Mouse (Mus musculus) skeletal muscle tissue, adult 2 months (tissue): ENCODE results near the gene Prkca.

Source experiments
- DNase-seq: peaks from one replicate; pipeline ENCODE4 v3.0.0-alpha.2; 2012; ENCODE audit warnings: low read depth, low spot score

Gene Prkca

DNA sequence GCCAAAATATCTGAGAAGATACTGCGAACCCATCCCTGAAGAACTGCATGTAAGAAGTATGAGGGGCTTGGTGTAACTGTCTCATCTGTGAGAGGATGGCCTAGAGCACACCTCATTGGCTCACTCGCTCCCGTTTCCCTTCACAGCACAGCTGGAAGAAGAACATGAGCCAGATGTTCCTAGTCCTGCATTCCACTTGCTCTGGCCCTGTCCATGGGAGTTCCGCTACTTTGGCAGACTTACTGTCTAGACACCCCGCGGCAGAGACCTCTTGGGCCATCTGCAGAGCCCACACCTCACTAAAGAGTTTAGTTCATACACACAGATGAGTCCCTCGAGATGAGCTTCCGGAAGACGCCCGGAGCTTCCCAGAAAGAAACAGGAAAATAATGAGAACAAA, 43.8 kb downstream of the Prkca start:
- DNase-seq = peak; percentile 34

- no peak for DNase-seq
Measured at GRCm38 (mm10) chr11:108297956-108298355, 45.8 kb downstream of the Prkca start.

DNA sequence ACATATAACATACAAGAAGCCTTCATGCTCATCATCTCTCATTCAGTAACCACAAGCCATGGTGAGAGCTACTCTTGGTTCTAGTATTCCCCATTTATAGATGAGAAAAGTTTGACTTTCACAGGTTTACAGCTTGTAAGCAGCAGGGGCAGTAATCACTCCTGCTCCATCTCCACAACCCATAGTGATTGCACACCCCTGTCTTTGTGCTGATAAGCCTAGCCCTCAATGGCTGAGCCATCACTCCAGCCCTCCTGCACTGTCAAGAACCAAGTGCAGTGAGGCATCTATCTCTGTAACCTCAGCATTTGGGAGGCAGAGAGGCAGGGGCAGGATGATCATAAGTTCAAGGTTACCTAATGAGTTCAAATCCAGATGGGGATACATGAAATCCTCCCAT, 48.4 kb downstream of the Prkca start:
- DNase-seq = no peak

DNA sequence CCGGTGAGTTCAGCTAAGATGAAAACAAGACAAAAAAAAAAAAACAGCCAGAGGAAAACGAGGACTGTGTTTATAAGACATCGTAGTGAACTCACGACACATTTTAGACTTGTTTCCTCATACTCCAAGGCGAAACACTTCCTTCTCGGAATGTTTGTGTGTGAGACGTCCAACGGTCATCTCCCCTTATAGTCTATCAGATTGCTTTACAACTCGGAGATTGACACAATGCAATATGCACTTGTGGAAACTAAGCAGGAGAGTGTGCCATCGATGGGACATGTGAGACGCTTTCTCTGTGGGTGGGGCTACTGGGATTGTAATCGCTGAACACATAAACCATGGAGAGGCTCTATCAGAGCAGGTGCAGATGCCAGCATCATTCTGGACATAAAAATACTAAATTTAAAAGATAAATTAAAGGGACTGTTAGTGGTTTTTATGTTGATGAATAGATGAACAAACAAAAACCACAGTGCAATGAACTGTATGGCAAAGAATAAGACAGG, 49.4 kb downstream of the Prkca start:
- DNase-seq = no peak

- no peak for DNase-seq
Measured at GRCm38 (mm10) chr11:108293843-108294242, 49.9 kb downstream of the Prkca start.

- no peak for DNase-seq
Measured at GRCm38 (mm10) chr11:108289192-108289591, 54.5 kb downstream of the Prkca start.

DNA sequence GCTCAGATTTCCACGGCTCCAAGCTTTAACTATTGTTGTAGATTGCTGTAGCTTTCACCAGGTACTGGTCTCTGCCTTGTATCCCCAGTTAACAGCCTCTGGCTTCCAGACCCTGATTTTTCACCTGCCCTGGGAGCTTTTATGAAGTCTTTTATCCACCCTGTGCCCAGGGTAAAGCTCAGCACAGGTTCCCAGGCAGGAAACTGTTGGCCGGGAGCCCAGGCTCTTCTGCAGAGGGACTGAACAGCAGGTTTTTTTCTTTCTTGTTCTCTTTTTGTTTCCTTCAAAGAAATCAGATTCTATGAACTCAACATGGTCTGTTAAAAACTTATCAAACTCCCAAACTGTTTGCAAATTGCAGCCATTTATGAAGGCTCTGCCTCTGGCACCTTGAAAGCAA, 56.4 kb downstream of the Prkca start:
- no peak for DNase-seq

- no peak for DNase-seq
Measured at GRCm38 (mm10) chr11:108285046-108285445, 58.7 kb downstream of the Prkca start.

- no peak for DNase-seq
Measured at GRCm38 (mm10) chr11:108282850-108283459, 60.8 kb downstream of the Prkca start.

- DNase-seq = no peak
Measured at GRCm38 (mm10) chr11:108279748-108280373, 63.9 kb downstream of the Prkca start.

- no peak for DNase-seq
Measured at GRCm38 (mm10) chr11:108277096-108277495, 66.6 kb downstream of the Prkca start.

DNA sequence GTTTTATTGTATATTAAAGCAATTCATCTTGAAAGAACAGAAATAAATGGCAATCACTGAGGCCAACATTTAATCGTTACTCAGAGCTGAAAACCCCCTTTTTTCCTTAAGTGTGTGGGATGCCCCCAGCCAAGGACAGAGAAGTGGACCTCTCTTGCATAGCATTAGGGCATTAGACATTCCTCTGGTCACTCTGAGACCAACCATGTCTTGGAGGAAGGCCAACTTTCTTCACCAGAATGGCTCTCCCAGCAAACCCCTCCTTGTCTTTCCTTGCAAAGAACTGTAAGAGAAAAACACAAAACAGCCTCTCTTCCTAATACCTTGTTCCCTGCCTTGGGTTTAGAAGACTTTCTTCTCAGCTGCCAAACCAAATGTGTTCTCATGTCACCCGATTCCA, 67.6 kb downstream of the Prkca start:
- DNase-seq = no peak

DNA sequence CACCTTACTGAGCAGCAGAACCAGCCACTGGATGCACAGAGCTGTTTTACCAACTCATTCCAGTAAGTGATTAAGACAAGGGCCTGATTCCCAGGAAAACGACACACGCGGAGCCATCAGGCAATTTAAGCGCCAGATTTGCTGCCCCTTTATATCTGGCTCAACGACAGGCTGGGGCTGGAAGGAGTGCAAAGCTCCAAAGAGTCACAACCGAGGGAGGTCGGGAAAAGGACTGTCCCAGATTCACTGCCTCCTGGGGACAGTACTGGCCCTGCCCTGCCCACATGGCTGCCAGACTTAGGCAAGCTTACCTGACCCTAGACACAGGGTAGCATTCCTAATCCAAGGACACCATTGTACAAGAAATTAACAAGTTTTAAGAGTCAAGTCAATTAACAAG, 69.7 kb downstream of the Prkca start:
- no peak for DNase-seq

DNA sequence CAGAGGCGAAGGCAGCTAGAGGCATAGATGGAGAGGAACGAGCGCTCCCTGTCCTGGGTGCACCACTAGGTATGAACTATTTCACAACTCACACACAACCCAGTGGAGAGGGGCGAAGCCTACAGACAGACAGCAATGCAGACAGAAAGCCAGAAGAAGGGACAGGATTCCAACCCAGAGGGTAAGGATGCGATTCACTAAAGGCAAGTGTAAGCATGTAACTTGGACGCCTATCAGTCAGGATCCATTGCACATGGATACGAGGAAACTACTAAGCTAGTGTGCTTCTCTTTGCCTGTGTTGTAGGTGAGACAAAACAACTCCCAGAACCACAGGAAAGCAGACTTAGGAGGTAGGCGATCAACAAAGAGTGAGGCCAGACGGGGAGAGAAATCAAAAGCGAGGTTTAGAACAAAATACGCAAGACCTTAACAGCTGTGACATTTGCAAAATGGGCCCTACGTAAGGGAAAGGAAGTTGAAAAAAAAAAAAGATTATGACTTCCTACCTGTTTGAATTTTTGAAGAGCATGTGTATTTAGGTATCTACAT, 70.2 kb downstream of the Prkca start:
- DNase-seq = no peak

GRCm38 (mm10) chr11:108272601-108273414, 70.9 kb downstream of the Prkca start:
- no peak for DNase-seq

GRCm38 (mm10) chr11:108271305-108271704, 72.4 kb downstream of the Prkca start:
- DNase-seq = no peak

- no peak for DNase-seq
Measured at GRCm38 (mm10) chr11:108269516-108269915, 74.2 kb downstream of the Prkca start.

- no peak for DNase-seq
Measured at GRCm38 (mm10) chr11:108268421-108269322, 75.1 kb downstream of the Prkca start.

GRCm38 (mm10) chr11:108267825-108268224, 75.9 kb downstream of the Prkca start:
- no peak for DNase-seq

DNA sequence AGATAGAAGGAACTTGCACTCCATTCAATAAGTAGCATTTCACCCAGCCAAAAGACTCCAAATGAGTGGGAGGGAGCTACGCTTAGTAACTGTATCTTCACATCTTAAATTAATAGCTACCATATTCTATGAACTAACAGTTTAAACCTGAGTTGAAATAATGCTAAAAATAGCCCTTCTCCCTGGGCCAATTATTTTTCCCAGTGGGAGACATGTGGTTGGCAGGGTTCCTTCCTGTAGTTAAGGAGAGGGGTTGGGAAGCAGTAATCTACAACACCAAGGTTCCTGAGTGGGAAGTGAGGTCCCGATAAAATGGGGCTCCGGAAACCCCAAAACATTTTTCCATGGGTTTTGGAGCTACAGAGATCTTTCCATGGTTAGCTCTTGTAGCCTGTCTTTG, 76.7 kb downstream of the Prkca start:
- DNase-seq = no peak

- no peak for DNase-seq
Measured at GRCm38 (mm10) chr11:108263868-108264267, 79.9 kb downstream of the Prkca start.
